Mouse (Mus musculus) limb, embryonic 13.5 days (tissue): Measurements from ENCODE around the gene Mttp. TPM values are rescaled to one million over a fixed set of nuclear protein-coding genes. Genes with fewer than 3 reads are reported as not detected.

Experiments used
- ATAC-seq: fragments of 200-750 bp; cut with Nextera tagmentation; 2 replicates; pipeline ENCODE4 v1.8.0; 2017; ENCODE audit warnings: low read depth, moderate number of reproducible peaks, moderate TSS enrichment; ENCODE audit not compliant: low FRiP score
- H3K27ac ChIP-seq: fragments of 300-500 bp; sonication (generic); 2 replicates; pipeline ENCODE4 v1.5.1; 2015; ENCODE audit warnings: inconsistent platforms, mild to moderate bottlenecking, moderate library complexity
- H3K27me3 ChIP-seq: fragments of 300-500 bp; sonication (generic); 2 replicates; pipeline ENCODE4 v1.6.1; 2015; ENCODE audit warnings: mild to moderate bottlenecking, inconsistent platforms
- H3K36me3 ChIP-seq: fragments of 300-500 bp; sonication (generic); 2 replicates; pipeline ENCODE4 v1.6.1; 2015; ENCODE audit warnings: inconsistent platforms, mild to moderate bottlenecking, moderate library complexity
- H3K4me1 ChIP-seq: fragments of 300-500 bp; sonication (generic); 2 replicates; pipeline ENCODE4 v1.6.1; 2015; ENCODE audit warnings: inconsistent platforms
- H3K4me2 ChIP-seq: fragments of 300-500 bp; sonication (generic); replicated peaks from 2 replicates; pipeline ENCODE4 v1.6.1; 2015; ENCODE audit warnings: inconsistent platforms, mild to moderate bottlenecking, moderate library complexity
- H3K4me3 ChIP-seq: fragments of 300-500 bp; sonication (generic); 2 replicates; pipeline ENCODE4 v1.5.1; 2015; ENCODE audit warnings: moderate library complexity, mild to moderate bottlenecking, inconsistent platforms
- H3K9ac ChIP-seq: fragments of 300-500 bp; sonication (generic); 2 replicates; pipeline ENCODE4 v1.6.1; 2015; ENCODE audit warnings: mild to moderate bottlenecking, inconsistent platforms
- H3K9me3 ChIP-seq: fragments of 300-500 bp; sonication (generic); 2 replicates; pipeline ENCODE4 v1.6.1; 2016; ENCODE audit warnings: inconsistent platforms
- WGBS: fragments of 180-500 bp; shearing (Covaris S2); methylation state at CpG from one replicate; pipeline ENCODE4 v1.1.7; 2015; 5-methylcytosine and 5-hydroxymethylcytosine counted together
- polyA plus RNA-seq: library from polyadenylated mRNA; unstranded; fragments of >200 nt; fragmentation: Nextera tagmentation; extraction: Ambion mirVana; gene quantifications from 2 replicates; pipeline ENCODE4 v1.2.1, GENCODE M21; 2015

Gene Mttp
- polyA plus RNA-seq, 1 experiment from 2014 or later, result 9.0 TPM

- H3K27ac ChIP-seq, result no peak overlapping the region
- H3K9ac ChIP-seq, result no peak overlapping the region
- no peaks in the 10 kb centered on the region for H3K36me3 ChIP-seq
- H3K4me2 ChIP-seq, result no peak overlapping the region
- no peaks in the 10 kb centered on the region for H3K27me3 ChIP-seq
- peaks cover 4% of the 10 kb centered on the region; the same call in 1 of the 2 replicates for H3K4me1 ChIP-seq
- no peak overlapping the region for H3K4me3 ChIP-seq
- H3K9me3 ChIP-seq, result no peaks in the 10 kb centered on the region
- ATAC-seq, result no peak
- WGBS, result 75% methylated on average over 1 of the region's 1 CpGs
Measured at GRCm38 (mm10) chr3:138074214-138074613, 70.6 kb downstream of the Mttp start.

GRCm38 (mm10) chr3:138071476-138072073, 73.2 kb downstream of the Mttp start:
- Histone ChIP-seq H3K9ac (no peak overlapping the region), H3K36me3 (no peaks in the 10 kb centered on the region), H3K27ac (no peak overlapping the region), H3K4me3 (no peak overlapping the region), H3K9me3 (no peaks in the 10 kb centered on the region), H3K27me3 (no peaks in the 10 kb centered on the region), H3K4me2 (0 out of 2 replicates have a peak overlapping the region, but pooled peaks have one; percentile 10), H3K4me1 (peaks cover 6% of the 10 kb centered on the region; the same call in 1 of the 2 replicates)
- 67% methylated on average over 10 of the region's 10 CpGs for WGBS
- ATAC-seq, result no peak

- 4% methylated on average over 1 of the region's 1 CpGs for WGBS
- Histone ChIP-seq H3K27me3 (no peaks in the 10 kb centered on the region), H3K4me2 (no peak overlapping the region), H3K9ac (no peak overlapping the region), H3K4me1 (peaks cover 6% of the 10 kb centered on the region; the same call in 1 of the 2 replicates), H3K9me3 (no peaks in the 10 kb centered on the region), H3K4me3 (no peak overlapping the region), H3K27ac (no peak overlapping the region), H3K36me3 (no peaks in the 10 kb centered on the region)
- no peak for ATAC-seq
Measured at GRCm38 (mm10) chr3:138071004-138071403, 73.8 kb downstream of the Mttp start.

- peak overlapping the region; percentile 14 for H3K4me2 ChIP-seq
- H3K9ac ChIP-seq, result no peak overlapping the region
Measured at GRCm38 (mm10) chr3:138069756-138070511, 74.8 kb downstream of the Mttp start.

DNA sequence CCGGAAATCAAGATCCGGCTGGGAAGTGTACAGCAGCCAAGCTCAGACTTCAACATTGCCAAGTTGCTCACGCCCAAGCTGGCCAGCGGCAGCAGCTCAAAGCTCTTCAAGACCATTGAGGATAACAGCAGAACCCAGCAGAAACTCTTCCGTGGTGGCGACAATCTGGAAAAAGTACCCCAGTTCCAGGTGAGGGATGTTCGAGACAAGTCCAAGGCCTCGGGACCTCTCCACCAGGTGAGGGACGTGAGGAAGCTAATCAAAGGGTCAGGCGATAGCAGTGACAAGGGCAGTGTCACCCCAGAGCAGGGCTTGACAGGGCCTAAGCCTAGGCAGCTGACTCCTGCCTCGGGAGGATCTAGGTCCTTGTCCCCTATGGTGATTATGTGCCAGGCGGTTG, 76.7 kb downstream of the Mttp start:
- Histone ChIP-seq H3K9ac (no peak overlapping the region), H3K27me3 (no peaks in the 10 kb centered on the region), H3K36me3 (no peaks in the 10 kb centered on the region), H3K4me1 (peaks cover 21% of the 10 kb centered on the region), H3K4me2 (0 out of 2 replicates have a peak overlapping the region, but pooled peaks have one; percentile 3), H3K4me3 (no peak overlapping the region), H3K9me3 (no peaks in the 10 kb centered on the region), H3K27ac (no peak overlapping the region)
- WGBS, result 96% methylated on average over 12 of the region's 12 CpGs
- no peak for ATAC-seq

More at GRCm38 (mm10) chr3:138069756-138070511, 74.8 kb downstream of the Mttp start:
- Histone ChIP-seq H3K4me1 (peaks cover 6% of the 10 kb centered on the region), H3K27ac (no peak overlapping the region), H3K36me3 (no peaks in the 10 kb centered on the region), H3K4me3 (no peak overlapping the region), H3K9me3 (no peaks in the 10 kb centered on the region), H3K27me3 (no peaks in the 10 kb centered on the region)
- 71% methylated on average over 18 of the region's 18 CpGs for WGBS
- no peak for ATAC-seq

GRCm38 (mm10) chr3:138067288-138067687, 77.5 kb downstream of the Mttp start, which contains the start of gene Gm5105:
Gene Gm5105, minus strand, starts transcription at chr3:138067388.
- Histone ChIP-seq H3K4me3 (peak within 1 kb of the TSS; percentile 7), H3K4me2 (peak within 1 kb of the TSS; percentile 3), H3K36me3 (no peaks in the 10 kb centered on the region), H3K9me3 (no peaks in the 10 kb centered on the region), H3K9ac (no peak within 1 kb of the TSS), H3K4me1 (peaks cover 26% of the 10 kb centered on the region), H3K27me3 (no peaks in the 10 kb centered on the region), H3K27ac (no peak within 1 kb of the TSS)
- WGBS, result 90% methylated on average over 12 of the region's 12 CpGs
- ATAC-seq, result no peak

DNA sequence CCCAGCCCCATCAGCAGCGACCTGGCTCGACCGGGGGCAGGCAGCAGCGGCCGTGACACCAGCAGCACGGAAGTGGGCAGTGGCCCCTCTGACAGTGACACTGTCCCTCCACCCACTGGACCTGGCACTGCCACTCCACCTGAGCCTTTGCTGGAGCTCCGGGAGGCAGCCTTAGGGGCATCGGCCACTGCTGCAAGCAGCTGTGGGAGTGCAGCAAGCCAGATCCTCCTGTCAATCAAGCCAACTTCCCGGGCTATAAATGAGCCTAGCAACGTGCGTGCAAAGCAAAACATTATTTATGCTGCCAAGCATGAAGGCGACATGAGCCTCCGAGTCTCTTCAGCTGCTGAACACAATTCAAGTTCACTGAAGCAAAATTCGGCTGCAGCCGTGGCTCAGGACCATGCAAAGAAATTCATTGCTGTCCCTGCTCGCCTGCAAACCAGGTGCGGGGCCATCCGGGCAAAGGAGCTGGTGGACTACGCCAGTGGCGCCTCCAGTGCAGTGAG, 78.4 kb downstream of the Mttp start:
- no peaks in the 10 kb centered on the region for H3K27me3 ChIP-seq
- H3K9me3 ChIP-seq, result no peaks in the 10 kb centered on the region
- H3K36me3 ChIP-seq, result no peaks in the 10 kb centered on the region
- no peak overlapping the region for H3K27ac ChIP-seq
- ATAC-seq, result peak; percentile 49
- peak overlapping the region; percentile 5 for H3K4me3 ChIP-seq
- H3K4me2 ChIP-seq, result peak overlapping the region; percentile 3
- 80% methylated on average over 20 of the region's 20 CpGs for WGBS
- peaks cover 26% of the 10 kb centered on the region for H3K4me1 ChIP-seq
- H3K9ac ChIP-seq, result no peak overlapping the region

GRCm38 (mm10) chr3:138065930-138066329, 78.8 kb downstream of the Mttp start:
- no peaks in the 10 kb centered on the region for H3K27me3 ChIP-seq
- H3K4me1 ChIP-seq, result peaks cover 26% of the 10 kb centered on the region
- no peaks in the 10 kb centered on the region for H3K36me3 ChIP-seq
- 84% methylated on average over 16 of the region's 16 CpGs for WGBS
- no peak overlapping the region for H3K4me2 ChIP-seq
- no peak overlapping the region for H3K27ac ChIP-seq
- no peak overlapping the region for H3K4me3 ChIP-seq
- ATAC-seq, result no peak
- no peak overlapping the region for H3K9ac ChIP-seq
- H3K9me3 ChIP-seq, result no peaks in the 10 kb centered on the region

DNA sequence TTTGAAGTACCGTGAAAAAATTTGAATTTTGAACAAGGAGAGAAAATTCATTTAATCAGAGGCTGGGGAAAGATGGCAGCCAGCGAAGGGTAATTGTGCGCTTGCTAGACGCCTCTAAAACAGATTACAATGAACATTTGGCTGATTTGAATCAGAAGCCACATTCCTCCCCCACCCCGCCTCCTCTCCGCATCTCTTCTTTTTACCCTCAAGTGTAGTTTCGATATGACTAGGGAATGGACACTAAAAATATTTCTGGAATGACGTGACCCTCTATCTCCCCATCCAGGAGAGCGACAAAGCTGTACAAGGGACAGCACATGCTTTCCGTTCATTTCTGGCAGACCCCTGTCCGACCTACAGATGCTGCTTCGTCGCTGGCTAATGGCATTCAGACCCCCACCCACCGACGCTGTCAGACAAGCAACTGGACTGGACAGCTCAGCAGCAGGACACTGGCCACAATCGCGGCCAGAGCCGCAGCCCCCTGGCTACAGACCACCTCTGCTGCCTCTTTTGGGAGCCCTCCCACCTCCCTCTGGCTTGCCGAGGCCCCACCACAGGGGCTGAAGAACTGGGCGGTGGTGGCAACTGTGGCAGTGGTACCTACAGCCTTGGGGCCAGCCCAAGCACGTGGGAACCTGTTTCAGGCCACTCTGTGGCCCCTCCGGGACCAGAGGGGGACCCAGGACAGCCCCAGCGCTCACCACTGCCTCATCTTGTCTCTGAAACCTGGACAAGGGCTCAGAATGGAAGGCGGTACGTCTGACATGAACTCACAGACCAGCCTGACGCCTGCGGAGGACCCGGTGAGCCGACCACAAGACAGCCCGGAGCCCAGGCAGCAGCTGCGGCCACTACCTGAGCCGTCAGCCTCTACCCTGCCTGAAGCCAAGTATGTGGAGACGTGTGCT, 79.8 kb downstream of the Mttp start, which contains the start of gene 1110002E22Rik:
Gene 1110002E22Rik, plus strand, starts transcription at position 321 of the 914 bp plus-strand sequence.
- Histone ChIP-seq H3K36me3 (no peaks in the 10 kb centered on the region), H3K9ac (no peak within 1 kb of the TSS), H3K4me1 (peaks cover 26% of the 10 kb centered on the region), H3K4me3 (no peak within 1 kb of the TSS), H3K27me3 (no peaks in the 10 kb centered on the region), H3K9me3 (no peaks in the 10 kb centered on the region), H3K27ac (peak within 1 kb of the TSS; percentile 65; the same call in 1 of the 2 replicates), H3K4me2 (no peak within 1 kb of the TSS)
- 0 out of 2 replicates have a peak, but pooled peaks have one; percentile 13 for ATAC-seq
- WGBS, result 76% methylated on average over 33 of the region's 33 CpGs

DNA sequence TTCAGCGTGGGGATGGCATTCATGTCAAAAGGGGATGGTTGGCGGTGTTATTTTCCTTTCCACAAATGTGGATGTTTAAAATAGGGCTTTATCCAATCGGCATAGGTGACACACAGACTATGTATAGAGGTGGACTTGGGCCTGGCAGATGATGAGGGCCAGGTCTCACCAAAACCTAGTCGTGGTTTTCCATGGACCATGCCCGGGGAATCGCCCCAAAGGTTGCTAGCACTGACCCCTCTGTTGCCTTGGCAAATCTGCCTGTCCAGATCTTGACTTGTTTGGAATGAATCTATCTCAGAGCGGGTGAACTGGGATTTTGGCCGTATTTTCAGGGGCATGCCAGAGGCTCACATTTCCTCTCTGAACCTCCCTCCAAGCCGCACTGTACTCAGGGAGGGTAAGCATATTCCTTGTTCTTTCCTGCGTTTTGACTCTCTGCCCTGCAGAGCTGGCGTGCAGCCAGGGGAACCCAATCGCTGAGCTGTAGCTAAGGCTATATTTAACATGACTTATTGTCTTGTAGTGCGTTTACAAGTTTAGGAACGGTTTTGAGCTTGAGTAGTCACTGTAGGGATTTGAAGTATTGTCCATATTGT, 80.9 kb downstream of the Mttp start:
- Histone ChIP-seq H3K36me3 (no peaks in the 10 kb centered on the region), H3K4me1 (peaks cover 26% of the 10 kb centered on the region), H3K27me3 (no peaks in the 10 kb centered on the region), H3K27ac (peak overlapping the region; percentile 65; the same call in 1 of the 2 replicates), H3K4me2 (no peak overlapping the region), H3K9me3 (no peaks in the 10 kb centered on the region), H3K9ac (no peak overlapping the region), H3K4me3 (no peak overlapping the region)
- WGBS, result 43% methylated on average over 14 of the region's 14 CpGs
- peak; percentile 80 for ATAC-seq

- WGBS, result 80% methylated on average over 4 of the region's 4 CpGs
- no peaks in the 10 kb centered on the region for H3K27me3 ChIP-seq
- no peak for ATAC-seq
Measured at GRCm38 (mm10) chr3:138062673-138063072, 82.1 kb downstream of the Mttp start.

More at GRCm38 (mm10) chr3:138062673-138063072, 82.1 kb downstream of the Mttp start:
- Histone ChIP-seq H3K9ac (no peak overlapping the region), H3K36me3 (no peaks in the 10 kb centered on the region), H3K4me2 (no peak overlapping the region), H3K4me3 (no peak overlapping the region), H3K4me1 (peaks cover 26% of the 10 kb centered on the region), H3K9me3 (no peaks in the 10 kb centered on the region), H3K27ac (no peak overlapping the region)
